Mouse (Mus musculus) spleen, adult 2 months (tissue): ENCODE results near the gene Set.

Experiments used
- CTCF ChIP-seq: fragments of 200-500 bp; IDR thresholded peaks from 2 replicates; pipeline ENCODE4 v1.5.1; 2011; ENCODE audit warnings: mild to moderate bottlenecking, inconsistent platforms; ENCODE audit not compliant: insufficient read depth, insufficient read length, insufficient replicate concordance; ENCODE audit errors: extremely low read depth
- POLR2A ChIP-seq: fragments of 200-500 bp; IDR thresholded peaks from 2 replicates; pipeline ENCODE4 v1.6.1; 2011; ENCODE audit warnings: low read depth, low read length, inconsistent platforms

DNA sequence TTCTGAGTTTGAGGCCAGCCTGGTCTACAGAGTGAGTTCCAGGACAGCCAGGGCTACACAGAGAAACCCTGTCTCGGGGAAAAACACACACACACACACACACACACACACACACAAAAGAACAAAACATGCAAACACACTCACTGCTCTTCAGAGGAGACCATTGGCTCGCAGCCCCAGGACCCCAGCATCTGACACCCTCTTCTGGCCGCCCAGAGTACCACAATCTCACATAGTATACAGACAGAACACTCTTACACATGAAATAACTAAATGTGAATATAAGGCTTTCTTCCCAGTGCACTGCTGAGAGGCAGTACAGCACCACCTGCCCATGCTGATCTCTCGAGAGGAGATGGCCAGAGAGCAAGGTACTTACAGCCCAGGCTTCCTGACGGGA lies 12.6 kb upstream of the Set start:
- TF ChIP-seq POLR2A (no peak), CTCF (no peak)
